Mouse (Mus musculus) heart, postnatal 36 days (tissue): Measurements from ENCODE around the gene Rfk. TPM values are rescaled to one million over a fixed set of nuclear protein-coding genes. Genes with fewer than 3 reads are reported as not detected.

Experiments used
- DNase-seq, 2 experiments: peaks; one replicate each; pipeline ENCODE4 v3.0.0; 2021 to 2022
- intact Hi-C: fragments of 180-260 bp; cut with DNase I; formaldehyde crosslinking; loops from one replicate; pipeline ENCODE4 v1.15.1; 2025
- total RNA-seq, 2 experiments: library from RNA; stranded (reverse); gene quantifications; 2 replicates each; pipeline ENCODE4 v1.2.3; 2021

The Rfk gene
- total RNA-seq, 2 experiments from 2014 or later: 66.1 to 74.6 TPM

GRCm38 (mm10) chr19:17380549-17380948 is 13.3 kb upstream of the Rfk start:
- no peak for DNase-seq
- intact Hi-C loops: loop anchor here (10.0 kb wide), 1 partner anchor 486 kb away; no protein-coding TSS in a partner anchor

GRCm38 (mm10) chr19:17382807-17383397 is 10.9 kb upstream of the Rfk start:
- intact Hi-C loops: loop anchor here (10.0 kb wide), 1 partner anchor 488 kb away; no protein-coding TSS in a partner anchor

GRCm38 (mm10) chr19:17385022-17385421 is 8.8 kb upstream of the Rfk start:
- intact Hi-C loops: loop anchor here (5.0 to 10.0 kb wide), 2 partner anchors 490 to 583 kb away; no protein-coding TSS in a partner anchor
- no peak for DNase-seq

More at GRCm38 (mm10) chr19:17382807-17383397, 10.9 kb upstream of the Rfk start:
- no peak for DNase-seq

- intact Hi-C loops: loop anchor here (5.0 to 10.0 kb wide), 2 partner anchors 491 to 583 kb away; no protein-coding TSS in a partner anchor
Measured at GRCm38 (mm10) chr19:17385426-17385825, 8.4 kb upstream of the Rfk start.

GRCm38 (mm10) chr19:17386424-17386823 is 7.4 kb upstream of the Rfk start:
- DNase-seq: no peak
- intact Hi-C loops: loop anchor here (5.0 to 10.0 kb wide), 2 partner anchors 492 to 584 kb away; no protein-coding TSS in a partner anchor

More at GRCm38 (mm10) chr19:17385426-17385825, 8.4 kb upstream of the Rfk start:
- DNase-seq: no peak

- intact Hi-C loops: loop anchor here (1.0 to 10.0 kb wide), 3 partner anchors 264 to 586 kb away; no protein-coding TSS in a partner anchor
- no peak for DNase-seq
Measured at GRCm38 (mm10) chr19:17388404-17388803, 5.4 kb upstream of the Rfk start.

- DNase-seq: no peak
- intact Hi-C loops: loop anchor here (5.0 to 10.0 kb wide), 2 partner anchors 444 to 608 kb away; partner anchors contain the start of genes Pcsk5 and Vps13a
Measured at GRCm38 (mm10) chr19:17392866-17393265, 977 bp upstream of the Rfk start.

- intact Hi-C loops: loop anchor here (10.0 kb wide), 1 partner anchor 612 kb away; the partner anchor contains the start of gene Vps13a
- DNase-seq: peak in 1 of 2 experiments; percentile 22
Measured at GRCm38 (mm10) chr19:17396802-17397201, 3.0 kb downstream of the Rfk start.

- DNase-seq: no peak
- intact Hi-C loops: loop anchor here (10.0 kb wide), 1 partner anchor 613 kb away; the partner anchor contains the start of gene Vps13a
Measured at GRCm38 (mm10) chr19:17397922-17398321, 4.1 kb downstream of the Rfk start.

GRCm38 (mm10) chr19:17399965-17400364 is 6.1 kb downstream of the Rfk start:
- intact Hi-C loops: loop anchor here (10.0 kb wide), 1 partner anchor 615 kb away; the partner anchor contains the start of gene Vps13a
- no peak for DNase-seq

GRCm38 (mm10) chr19:17400571-17400970 is 6.7 kb downstream of the Rfk start:
- no peak for DNase-seq
- intact Hi-C loops: no loop called here

GRCm38 (mm10) chr19:17403175-17403574 is 9.3 kb downstream of the Rfk start:
- DNase-seq: no peak
- intact Hi-C loops: no loop called here

- no peak for DNase-seq
- intact Hi-C loops: no loop called here
Measured at GRCm38 (mm10) chr19:17406823-17407222, 13.0 kb downstream of the Rfk start.

GRCm38 (mm10) chr19:17408591-17408990 is 14.7 kb downstream of the Rfk start:
- intact Hi-C loops: no loop called here
- no peak for DNase-seq

GRCm38 (mm10) chr19:17409351-17409750 is 15.5 kb downstream of the Rfk start:
- intact Hi-C loops: no loop called here
- DNase-seq: no peak

- no peak for DNase-seq
- intact Hi-C loops: no loop called here
Measured at GRCm38 (mm10) chr19:17410465-17411065, 16.7 kb downstream of the Rfk start.

- intact Hi-C loops: no loop called here
- no peak for DNase-seq
Measured at GRCm38 (mm10) chr19:17412915-17413459, 19.1 kb downstream of the Rfk start.

- no peak for DNase-seq
- intact Hi-C loops: no loop called here
Measured at GRCm38 (mm10) chr19:17417855-17418254, 24.0 kb downstream of the Rfk start.

- DNase-seq: no peak
- intact Hi-C loops: no loop called here
Measured at GRCm38 (mm10) chr19:17423306-17423705, 29.5 kb downstream of the Rfk start.

GRCm38 (mm10) chr19:17427824-17428560 is 34.1 kb downstream of the Rfk start:
- intact Hi-C loops: no loop called here
- DNase-seq: no peak

- no peak for DNase-seq
- intact Hi-C loops: no loop called here
Measured at GRCm38 (mm10) chr19:17428561-17428914, 34.7 kb downstream of the Rfk start.
